Mouse (Mus musculus): ENCODE data around the gene Adamts2. TPM values are rescaled to one million over a fixed set of nuclear protein-coding genes. Genes with fewer than 3 reads are reported as not detected.
A peak's percentile ranks its signal among the peaks of the same experiment; 100 is the strongest.

Gene Adamts2
- polyA plus RNA-seq, 1 experiment, result 8.2 TPM

- TF ChIP-seq CTCF (IDR thresholded peaks at IDR 0.05; ENCODE audit: borderline replicate concordance, extremely low read depth, insufficient read depth, insufficient read length) (no peak), POLR2A (IDR thresholded peaks at IDR 0.05; ENCODE audit: borderline replicate concordance, extremely low read depth, insufficient read depth, insufficient read length, poor library complexity, severe bottlenecking) (no peak)
- DNase-seq (ENCODE audit: low read depth), result peak; percentile 67
These were observed 22.4 kb downstream of the Adamts2 start for GRCm38 (mm10) chr11:50624239-50624638.

- TF ChIP-seq POLR2A (IDR thresholded peaks at IDR 0.05; ENCODE audit: borderline replicate concordance, extremely low read depth, insufficient read depth, insufficient read length, poor library complexity, severe bottlenecking) (no peak), CTCF (IDR thresholded peaks at IDR 0.05; ENCODE audit: borderline replicate concordance, extremely low read depth, insufficient read depth, insufficient read length) (no peak)
- DNase-seq (ENCODE audit: low read depth), result peak; percentile 64
These were observed 22.8 kb downstream of the Adamts2 start for GRCm38 (mm10) chr11:50624720-50625119.

GRCm38 (mm10) chr11:50628915-50629314 lies 27.0 kb downstream of the Adamts2 start:
- peak; percentile 89 for DNase-seq (ENCODE audit: low read depth)
- TF ChIP-seq CTCF (IDR thresholded peaks at IDR 0.05; ENCODE audit: borderline replicate concordance, extremely low read depth, insufficient read depth, insufficient read length) (no peak), POLR2A (IDR thresholded peaks at IDR 0.05; ENCODE audit: borderline replicate concordance, extremely low read depth, insufficient read depth, insufficient read length, poor library complexity, severe bottlenecking) (no peak)

- no peak for TF ChIP-seq POLR2A (IDR thresholded peaks at IDR 0.05; ENCODE audit: borderline replicate concordance, extremely low read depth, insufficient read depth, insufficient read length, poor library complexity, severe bottlenecking)
These were observed 28.6 kb downstream of the Adamts2 start for GRCm38 (mm10) chr11:50630462-50630861.

GRCm38 (mm10) chr11:50632270-50632669 lies 30.4 kb downstream of the Adamts2 start:
- peak; percentile 88 for DNase-seq (ENCODE audit: low read depth)
- TF ChIP-seq CTCF (IDR thresholded peaks at IDR 0.05; ENCODE audit: borderline replicate concordance, extremely low read depth, insufficient read depth, insufficient read length) (no peak), POLR2A (IDR thresholded peaks at IDR 0.05; ENCODE audit: borderline replicate concordance, extremely low read depth, insufficient read depth, insufficient read length, poor library complexity, severe bottlenecking) (no peak)

More at GRCm38 (mm10) chr11:50630462-50630861, 28.6 kb downstream of the Adamts2 start:
- DNase-seq (ENCODE audit: low read depth), result no peak

GRCm38 (mm10) chr11:50635051-50635590 lies 33.2 kb downstream of the Adamts2 start:
- DNase-seq (ENCODE audit: low read depth), result no peak
- TF ChIP-seq CTCF (IDR thresholded peaks at IDR 0.05; ENCODE audit: borderline replicate concordance, extremely low read depth, insufficient read depth, insufficient read length) (no peak), POLR2A (IDR thresholded peaks at IDR 0.05; ENCODE audit: borderline replicate concordance, extremely low read depth, insufficient read depth, insufficient read length, poor library complexity, severe bottlenecking) (no peak)

DNA sequence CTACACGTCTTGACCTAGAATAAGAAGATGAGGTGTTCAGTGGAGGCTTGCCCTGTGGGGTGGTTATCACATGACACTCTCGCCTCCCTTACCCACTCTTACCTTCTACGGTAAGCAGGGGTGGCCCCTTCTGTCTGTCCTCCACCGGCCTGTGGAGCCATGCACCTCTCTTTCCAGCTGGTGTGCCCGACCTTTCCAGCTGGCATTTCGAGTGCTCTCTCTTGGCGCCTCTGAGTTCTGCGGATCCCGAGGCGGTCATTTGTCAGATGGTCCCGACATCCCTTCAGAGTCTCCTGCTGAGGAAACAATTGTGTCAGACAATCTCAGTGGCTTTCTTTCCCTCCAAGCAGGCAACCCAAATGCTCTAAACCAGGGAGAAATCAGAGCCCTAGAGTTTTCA lies 35.1 kb downstream of the Adamts2 start:
- TF ChIP-seq POLR2A (IDR thresholded peaks at IDR 0.05; ENCODE audit: borderline replicate concordance, extremely low read depth, insufficient read depth, insufficient read length, poor library complexity, severe bottlenecking) (no peak), CTCF (IDR thresholded peaks at IDR 0.05; ENCODE audit: borderline replicate concordance, extremely low read depth, insufficient read depth, insufficient read length) (no peak)
- no peak for DNase-seq (ENCODE audit: low read depth)

DNA sequence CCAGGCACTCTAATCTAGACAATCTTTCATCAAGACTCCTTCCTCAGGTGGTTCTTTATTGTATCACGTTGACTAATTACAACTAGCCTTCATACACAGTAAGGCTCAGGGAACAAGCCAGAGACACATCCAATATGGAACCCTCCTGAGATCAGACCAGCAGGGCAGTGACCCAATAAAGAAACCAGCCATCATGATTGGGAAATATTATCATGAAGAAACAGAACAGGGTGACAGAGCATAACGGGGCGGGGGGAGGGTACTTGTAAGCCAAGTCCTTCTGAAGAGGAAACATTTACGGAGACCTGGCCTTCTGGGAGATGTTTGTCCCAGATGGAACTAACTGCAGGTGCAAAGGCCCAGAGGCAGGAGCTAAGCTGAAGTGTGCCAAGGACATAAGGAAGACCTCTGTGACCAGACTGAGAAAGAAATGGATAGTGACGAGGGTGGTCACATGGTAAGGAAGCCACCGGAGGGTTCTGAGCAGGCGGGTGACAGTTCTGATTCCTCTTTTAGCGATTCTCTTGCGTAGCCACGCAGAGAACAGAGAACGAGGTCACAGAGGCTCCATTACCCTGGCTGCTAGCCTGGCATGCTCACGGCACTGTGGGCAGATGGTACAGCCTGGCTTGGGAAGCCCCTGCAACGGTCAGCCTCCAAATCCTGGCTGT lies 36.4 kb downstream of the Adamts2 start:
- no peak for TF ChIP-seq POLR2A (IDR thresholded peaks at IDR 0.05; ENCODE audit: borderline replicate concordance, extremely low read depth, insufficient read depth, insufficient read length, poor library complexity, severe bottlenecking)
- no peak for TF ChIP-seq CTCF (IDR thresholded peaks at IDR 0.05; ENCODE audit: borderline replicate concordance, extremely low read depth, insufficient read depth, insufficient read length)
- DNase-seq (ENCODE audit: low read depth), result no peak

DNA sequence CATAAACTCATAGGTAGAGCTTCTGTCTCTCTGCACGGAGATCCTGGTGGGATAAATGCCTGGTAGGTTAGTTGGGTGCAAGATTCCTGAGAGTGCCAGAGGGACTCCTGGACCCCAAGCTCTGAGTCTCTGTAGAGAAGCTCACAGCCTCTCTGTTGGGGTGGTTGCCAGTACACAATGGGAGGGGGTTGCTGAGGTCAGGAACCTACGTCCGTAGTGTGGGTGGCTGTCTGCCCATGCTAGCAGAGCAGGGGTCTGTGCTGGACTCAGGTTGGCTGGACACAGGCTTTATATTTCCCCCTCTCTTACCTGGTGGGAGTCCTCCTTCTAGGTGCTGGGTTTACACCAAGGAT lies 37.0 kb downstream of the Adamts2 start:
- DNase-seq (ENCODE audit: low read depth), result no peak
- TF ChIP-seq POLR2A (IDR thresholded peaks at IDR 0.05; ENCODE audit: borderline replicate concordance, extremely low read depth, insufficient read depth, insufficient read length, poor library complexity, severe bottlenecking), result no peak

- no peak for TF ChIP-seq POLR2A (IDR thresholded peaks at IDR 0.05; ENCODE audit: borderline replicate concordance, extremely low read depth, insufficient read depth, insufficient read length, poor library complexity, severe bottlenecking)
- no peak for TF ChIP-seq CTCF (IDR thresholded peaks at IDR 0.05; ENCODE audit: borderline replicate concordance, extremely low read depth, insufficient read depth, insufficient read length)
- DNase-seq (ENCODE audit: low read depth), result no peak
These were observed 40.7 kb downstream of the Adamts2 start for GRCm38 (mm10) chr11:50642583-50642982.

- peak; percentile 41 for DNase-seq (ENCODE audit: low read depth)
- TF ChIP-seq POLR2A (IDR thresholded peaks at IDR 0.05; ENCODE audit: borderline replicate concordance, extremely low read depth, insufficient read depth, insufficient read length, poor library complexity, severe bottlenecking) (no peak), CTCF (IDR thresholded peaks at IDR 0.05; ENCODE audit: borderline replicate concordance, extremely low read depth, insufficient read depth, insufficient read length) (no peak)
These were observed 44.3 kb downstream of the Adamts2 start for GRCm38 (mm10) chr11:50646148-50646547.

DNA sequence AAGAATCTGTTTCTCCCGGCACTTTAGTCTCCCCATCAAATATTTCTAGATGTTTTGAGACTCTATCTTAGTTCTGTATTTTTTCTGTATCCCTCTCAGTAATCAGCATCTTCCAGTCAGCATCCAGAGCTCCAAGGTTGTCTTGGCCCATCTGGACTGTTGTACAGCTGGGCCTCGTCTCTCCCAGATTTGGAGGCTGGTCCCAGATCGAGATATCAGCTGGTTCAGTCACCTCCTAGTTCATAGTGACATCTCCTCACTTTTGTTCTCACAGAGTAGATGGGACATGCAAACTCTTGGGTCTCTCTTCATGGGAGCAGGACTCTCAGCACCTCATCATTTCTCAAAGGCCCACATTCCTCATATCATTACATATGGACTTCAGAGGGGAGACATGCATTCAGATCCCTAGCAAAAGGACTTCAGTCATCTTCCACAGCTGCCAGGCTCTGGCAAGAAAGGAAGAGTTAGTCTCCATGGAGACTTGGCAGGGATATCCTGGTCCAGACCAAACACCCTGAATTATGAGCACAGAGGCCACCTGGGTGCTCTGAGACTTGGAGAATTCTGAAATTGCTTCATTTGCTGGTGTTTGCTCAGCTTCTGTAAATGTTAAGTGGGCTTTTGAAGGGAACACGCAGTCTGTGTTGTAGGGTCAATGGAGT lies 46.4 kb downstream of the Adamts2 start:
- no peak for DNase-seq (ENCODE audit: low read depth)
- TF ChIP-seq CTCF (IDR thresholded peaks at IDR 0.05; ENCODE audit: borderline replicate concordance, extremely low read depth, insufficient read depth, insufficient read length) (no peak), POLR2A (IDR thresholded peaks at IDR 0.05; ENCODE audit: borderline replicate concordance, extremely low read depth, insufficient read depth, insufficient read length, poor library complexity, severe bottlenecking) (no peak)

All from brain, embryonic 14.5 days (tissue).